Mouse (Mus musculus) G1E (cell line): ENCODE data around the gene Eipr1. TPM values are rescaled to one million over a fixed set of nuclear protein-coding genes. Genes with fewer than 3 reads are reported as not detected.

ENCODE experiments used
- ATAC-seq: 2 replicates; pipeline ENCODE4 v1.8.0; 2016; ENCODE audit warnings: mild to moderate bottlenecking; ENCODE audit not compliant: insufficient number of reproducible peaks, poor library complexity, low FRiP score, severe bottlenecking; ENCODE audit errors: extremely low read depth
- DNase-seq: peaks from one replicate; pipeline ENCODE4 v3.0.0; 2012; ENCODE audit warnings: low spot score
- H3K27me3 ChIP-seq: 2 replicates; pipeline ENCODE4 v1.6.1; 2012; ENCODE audit warnings: mild to moderate bottlenecking, low read length, inconsistent platforms; ENCODE audit not compliant: insufficient read depth
- H3K36me3 ChIP-seq: replicated peaks from 2 replicates; pipeline ENCODE3; 2012; ENCODE audit warnings: mild to moderate bottlenecking, inconsistent platforms
- H3K4me1 ChIP-seq: 2 replicates; pipeline ENCODE4 v1.6.1; 2012; ENCODE audit warnings: low read depth, low read length, inconsistent platforms, mixed read lengths; ENCODE audit not compliant: insufficient read depth
- H3K4me3 ChIP-seq: 2 replicates; pipeline ENCODE4 v1.5.1; 2012; ENCODE audit warnings: low read depth, mild to moderate bottlenecking, inconsistent platforms, low read length, moderate library complexity, mixed read lengths
- H3K9me3 ChIP-seq: replicated peaks from 2 replicates; pipeline ENCODE4 v1.6.1; 2012; ENCODE audit warnings: inconsistent platforms
- CTCF ChIP-seq: IDR thresholded peaks from 2 replicates; pipeline ENCODE4 v1.5.1; 2012; ENCODE audit warnings: low read depth, low read length, inconsistent platforms, mixed read lengths
- GATA1 ChIP-seq: IDR thresholded peaks from 2 replicates; pipeline ENCODE4 v1.6.1; 2012; ENCODE audit warnings: borderline replicate concordance, low read length, inconsistent platforms, mixed read lengths
- GATA2 ChIP-seq: IDR thresholded peaks from 2 replicates; pipeline ENCODE4 v1.6.1; 2012; ENCODE audit warnings: low read depth, low read length, inconsistent platforms, borderline replicate concordance
- POLR2AphosphoS5 ChIP-seq: IDR thresholded peaks from 2 replicates; pipeline ENCODE4 v1.6.1; 2012; ENCODE audit warnings: low read depth, low read length, inconsistent platforms; ENCODE audit not compliant: insufficient replicate concordance
- TAL1 ChIP-seq: conservative IDR thresholded peaks from 2 replicates; pipeline ENCODE4 v1.6.1; 2012; ENCODE audit warnings: low read depth, low read length, inconsistent platforms, mixed read lengths
- polyA plus RNA-seq: library from polyadenylated mRNA; stranded (reverse); fragments of >175 nt; gene quantifications from 2 replicates; pipeline ENCODE4 v1.2.3, GENCODE M21; 2012
- total RNA-seq, 2 experiments: library from RNA; stranded (forward) in 1 of 2; stranded (reverse) in 1 of 2; fragments of 200-1000 nt in 1 of 2; fragments of >200 nt in 1 of 2; fragmentation: Nextera tagmentation in 1 of 2; gene quantifications; 2 replicates each; pipeline ENCODE4 v1.2.3; 2014 to 2017

Gene Eipr1
- total and polyA plus RNA-seq, 3 experiments, result 11.0 to 52.8 (median 22.4) TPM

GRCm38 (mm10) chr12:28734271-28734670, 17.3 kb upstream of the Eipr1 start:
- no peak for TF ChIP-seq GATA2
- no peak for TF ChIP-seq CTCF
- TF ChIP-seq GATA1, result no peak
- TF ChIP-seq TAL1, result no peak
- TF ChIP-seq POLR2AphosphoS5, result no peak
- Histone ChIP-seq H3K4me3 (no peak overlapping the region), H3K36me3 (peaks cover 86% of the 10 kb centered on the region), H3K9me3 (peaks cover 5% of the 10 kb centered on the region), H3K27me3 (no peaks in the 10 kb centered on the region), H3K4me1 (no peaks in the 10 kb centered on the region; the same call in 1 of the 2 replicates)
- DNase-seq, result no peak
- ATAC-seq, result no peak

GRCm38 (mm10) chr12:28735293-28735692, 16.3 kb upstream of the Eipr1 start:
- Histone ChIP-seq H3K4me1 (peaks cover 4% of the 10 kb centered on the region), H3K9me3 (peaks cover 5% of the 10 kb centered on the region), H3K36me3 (peaks cover 90% of the 10 kb centered on the region), H3K4me3 (no peak overlapping the region), H3K27me3 (no peaks in the 10 kb centered on the region)
- DNase-seq (no peak), ATAC-seq (no peak)
- no peak for TF ChIP-seq CTCF
- TF ChIP-seq TAL1, result no peak
- TF ChIP-seq POLR2AphosphoS5, result no peak
- no peak for TF ChIP-seq GATA1
- TF ChIP-seq GATA2, result no peak

- TF ChIP-seq GATA1 (no peak), GATA2 (no peak), CTCF (no peak), POLR2AphosphoS5 (no peak), TAL1 (no peak)
- Histone ChIP-seq H3K27me3 (no peaks in the 10 kb centered on the region), H3K4me3 (no peak overlapping the region), H3K9me3 (no peaks in the 10 kb centered on the region), H3K4me1 (peaks cover 37% of the 10 kb centered on the region), H3K36me3 (peaks cover 91% of the 10 kb centered on the region)
- DNase-seq (no peak), ATAC-seq (no peak)
These were observed 8.3 kb upstream of the Eipr1 start for GRCm38 (mm10) chr12:28743328-28743727.

GRCm38 (mm10) chr12:28750021-28750633, 1.5 kb upstream of the Eipr1 start, which contains the start of gene Trappc12:
Trappc12 (minus strand) TSS chr12:28750472.
- Histone ChIP-seq H3K9me3 (no peaks in the 10 kb centered on the region), H3K36me3 (peaks cover 54% of the 10 kb centered on the region), H3K4me1 (peaks cover 54% of the 10 kb centered on the region), H3K4me3 (peak within 1 kb of the TSS; percentile 83), H3K27me3 (no peaks in the 10 kb centered on the region)
- ATAC-seq, result peak; percentile 74
- peak; percentile 89 for DNase-seq
- TF ChIP-seq CTCF (no peak), TAL1 (no peak), POLR2AphosphoS5 (no peak), GATA1 (no peak), GATA2 (no peak)

GRCm38 (mm10) chr12:28750876-28751275, 727 bp upstream of the Eipr1 start:
- Histone ChIP-seq H3K4me1 (peaks cover 47% of the 10 kb centered on the region), H3K9me3 (no peaks in the 10 kb centered on the region)
- ATAC-seq, result no peak

GRCm38 (mm10) chr12:28756019-28756418, 4.4 kb downstream of the Eipr1 start:
- Histone ChIP-seq H3K4me3 (no peak overlapping the region), H3K9me3 (no peaks in the 10 kb centered on the region), H3K4me1 (peaks cover 14% of the 10 kb centered on the region), H3K27me3 (no peaks in the 10 kb centered on the region), H3K36me3 (peaks cover 51% of the 10 kb centered on the region)
- ATAC-seq (no peak), DNase-seq (no peak)
- TF ChIP-seq GATA1, result no peak
- no peak for TF ChIP-seq POLR2AphosphoS5

More at GRCm38 (mm10) chr12:28750876-28751275, 727 bp upstream of the Eipr1 start:
- DNase-seq, result no peak
- H3K27me3 ChIP-seq, result no peaks in the 10 kb centered on the region
- TF ChIP-seq GATA2 (no peak), POLR2AphosphoS5 (no peak), CTCF (no peak), TAL1 (no peak), GATA1 (no peak)
- H3K4me3 ChIP-seq, result peak overlapping the region; percentile 83; the same call in 1 of the 2 replicates
- peaks cover 51% of the 10 kb centered on the region for H3K36me3 ChIP-seq

- DNase-seq (no peak), ATAC-seq (peak; percentile 55; the same call in 1 of the 2 replicates)
- H3K4me3 ChIP-seq, result no peak overlapping the region
- TF ChIP-seq POLR2AphosphoS5, result no peak
- TF ChIP-seq TAL1, result no peak
- no peak for TF ChIP-seq CTCF
- no peak for TF ChIP-seq GATA1
- no peak for TF ChIP-seq GATA2
- peaks cover 91% of the 10 kb centered on the region for H3K36me3 ChIP-seq
- no peaks in the 10 kb centered on the region for H3K4me1 ChIP-seq
- H3K27me3 ChIP-seq, result no peaks in the 10 kb centered on the region
- H3K9me3 ChIP-seq, result no peaks in the 10 kb centered on the region
These were observed 18.4 kb downstream of the Eipr1 start for GRCm38 (mm10) chr12:28769953-28770352.
